Mouse (Mus musculus) gastrocnemius, postnatal 25 days (tissue): ENCODE data around the gene Tbl1xr1. TPM values are rescaled to one million over a fixed set of nuclear protein-coding genes. Genes with fewer than 3 reads are reported as not detected.
A peak's percentile ranks its signal among the peaks of the same experiment; 100 is the strongest.

ENCODE experiments used
- DNase-seq: peaks from one replicate; pipeline ENCODE4 v3.0.0; 2022
- long read RNA-seq, 2 experiments: library from polyadenylated mRNA; stranded (forward); transcript quantifications; one replicate each; pipeline ENCODE4 v2.0.0; 2021
- total RNA-seq, 2 experiments: library from RNA; stranded (reverse); gene quantifications; 1 replicate in 1 of 2; 2 replicates in 1 of 2; pipeline ENCODE4 v1.2.3; 2021

Tbl1xr1 gene
- total RNA-seq = 10 to 100 TPM; 46.8 to 54.2 TPM
- long read RNA-seq, experiment 1, partial matches to known transcripts = 0 of 11 reads
- long read RNA-seq, experiment 1, other reads (novel, unspliced or antisense) = 11 of 11 reads
- long read RNA-seq, experiment 2, full-length matches to known transcripts = 1 of 11 reads
- long read RNA-seq, experiment 2, partial matches to known transcripts = 1 of 11 reads
- long read RNA-seq, experiment 2, other reads (novel, unspliced or antisense) = 9 of 11 reads

GRCm38 (mm10) chr3:22076561-22076935, at the start of gene Tbl1xr1:
Gene Tbl1xr1 (plus strand): TSS chr3:22076652.
- DNase-seq = peak; percentile 97

- no peak for DNase-seq
These were observed 38.4 kb upstream of the Tbl1xr1 start for GRCm38 (mm10) chr3:22038004-22038403.

- no peak for DNase-seq
These were observed 37.2 kb upstream of the Tbl1xr1 start for GRCm38 (mm10) chr3:22039036-22039795.

- DNase-seq = no peak
These were observed 35.8 kb upstream of the Tbl1xr1 start for GRCm38 (mm10) chr3:22040627-22041026.

- no peak for DNase-seq
These were observed 29.2 kb upstream of the Tbl1xr1 start for GRCm38 (mm10) chr3:22047203-22047602.

- DNase-seq = no peak
These were observed 19.7 kb upstream of the Tbl1xr1 start for GRCm38 (mm10) chr3:22056664-22057328.

- DNase-seq = no peak
These were observed 18.1 kb upstream of the Tbl1xr1 start for GRCm38 (mm10) chr3:22058206-22058804.

GRCm38 (mm10) chr3:22061163-22061562, 15.3 kb upstream of the Tbl1xr1 start:
- no peak for DNase-seq

- no peak for DNase-seq
These were observed 7.8 kb upstream of the Tbl1xr1 start for GRCm38 (mm10) chr3:22068621-22069020.

- DNase-seq = no peak
These were observed 2.5 kb upstream of the Tbl1xr1 start for GRCm38 (mm10) chr3:22073916-22074315.

- DNase-seq = no peak
These were observed 1.7 kb upstream of the Tbl1xr1 start for GRCm38 (mm10) chr3:22074591-22075294.

- DNase-seq = no peak
These were observed 950 bp upstream of the Tbl1xr1 start for GRCm38 (mm10) chr3:22075517-22075886.

- DNase-seq = peak; percentile 90
These were observed 428 bp upstream of the Tbl1xr1 start for GRCm38 (mm10) chr3:22075887-22076560.

GRCm38 (mm10) chr3:22076936-22077656, 644 bp downstream of the Tbl1xr1 start:
- DNase-seq = no peak

- peak; percentile 21 for DNase-seq
These were observed 1.4 kb downstream of the Tbl1xr1 start for GRCm38 (mm10) chr3:22077657-22078475.

GRCm38 (mm10) chr3:22078529-22078928, 2.1 kb downstream of the Tbl1xr1 start:
- no peak for DNase-seq

GRCm38 (mm10) chr3:22081869-22082268, 5.4 kb downstream of the Tbl1xr1 start:
- no peak for DNase-seq

- DNase-seq = no peak
These were observed 6.4 kb downstream of the Tbl1xr1 start for GRCm38 (mm10) chr3:22082823-22083222.

GRCm38 (mm10) chr3:22084222-22084996, 8.0 kb downstream of the Tbl1xr1 start:
- no peak for DNase-seq
